Mouse (Mus musculus) intestine, postnatal 0 days (tissue): ENCODE results near the gene Gimap4. TPM values are rescaled to one million over a fixed set of nuclear protein-coding genes. Genes with fewer than 3 reads are reported as not detected.

Source experiments
- ATAC-seq: fragments of 200-750 bp; cut with Nextera tagmentation; 2 replicates; pipeline ENCODE4 v1.8.0; 2017; ENCODE audit warnings: mild to moderate bottlenecking, moderate TSS enrichment, moderate library complexity
- H3K27ac ChIP-seq: fragments of 300-500 bp; sonication (generic); 2 replicates; pipeline ENCODE4 v1.5.1; 2014; ENCODE audit warnings: mild to moderate bottlenecking, low read depth, low read length, moderate library complexity
- H3K27me3 ChIP-seq: fragments of 300-500 bp; sonication (generic); replicated peaks from 2 replicates; pipeline ENCODE4 v1.6.1; 2014; ENCODE audit warnings: low read length, mixed read lengths; ENCODE audit not compliant: control insufficient read depth, insufficient read depth
- H3K36me3 ChIP-seq: fragments of 300-500 bp; sonication (generic); 2 replicates; pipeline ENCODE4 v1.6.1; 2014; ENCODE audit warnings: mild to moderate bottlenecking, moderate library complexity; ENCODE audit not compliant: control insufficient read depth, insufficient read depth
- H3K4me1 ChIP-seq: fragments of 300-500 bp; sonication (generic); replicated peaks from 2 replicates; pipeline ENCODE4 v1.6.1; 2014; ENCODE audit warnings: antibody characterized with exemption, low read length, mixed read lengths; ENCODE audit not compliant: control insufficient read depth, insufficient read depth
- H3K4me2 ChIP-seq: fragments of 300-500 bp; sonication (generic); replicated peaks from 2 replicates; pipeline ENCODE4 v1.6.1; 2014; ENCODE audit warnings: low read depth, mild to moderate bottlenecking, moderate library complexity
- H3K4me3 ChIP-seq: fragments of 300-500 bp; sonication (generic); 2 replicates; pipeline ENCODE4 v1.5.1; 2014; ENCODE audit warnings: low read depth, low read length
- H3K9ac ChIP-seq: fragments of 300-500 bp; sonication (generic); 2 replicates; pipeline ENCODE4 v1.6.1; 2014; ENCODE audit warnings: mild to moderate bottlenecking, low read depth, low read length
- H3K9me3 ChIP-seq: fragments of 300-500 bp; sonication (generic); 2 replicates; pipeline ENCODE4 v1.6.1; 2016; ENCODE audit warnings: mixed run types; ENCODE audit not compliant: control insufficient read depth
- CTCF ChIP-seq: sonication (generic); IDR thresholded peaks from 2 replicates; pipeline ENCODE4 v1.5.1; 2016; ENCODE audit warnings: low read depth, mild to moderate bottlenecking, control low read depth, antibody characterized with exemption, moderate library complexity
- WGBS: fragments of 180-500 bp; shearing (Covaris S2); extraction: QIAGEN DNeasy Blood & Tissue Kit; methylation state at CpG from one replicate; pipeline ENCODE4 v1.1.7; 2014; 5-methylcytosine and 5-hydroxymethylcytosine counted together
- polyA plus RNA-seq: library from polyadenylated mRNA; unstranded; fragments of >200 nt; fragmentation: Nextera tagmentation; extraction: Ambion mirVana; gene quantifications from 2 replicates; pipeline ENCODE4 v1.2.1, GENCODE M21; 2015

Gimap4 gene
- 9.6 and 11.3 TPM in 2 replicates for polyA plus RNA-seq

GRCm38 (mm10) chr6:48684319-48684718 is at the start of gene Gimap4:
Gene Gimap4, plus strand, starts transcription at chr6:48684549.
- Histone ChIP-seq H3K9ac (no peak within 1 kb of the TSS), H3K4me3 (no peak within 1 kb of the TSS), H3K36me3 (no peaks in the 10 kb centered on the region), H3K4me2 (0 out of 2 replicates have a peak within 1 kb of the TSS, but pooled peaks have one; percentile 17), H3K4me1 (no peaks in the 10 kb centered on the region), H3K27me3 (no peaks in the 10 kb centered on the region), H3K27ac (no peak within 1 kb of the TSS; the same call in 1 of the 2 replicates), H3K9me3 (no peaks in the 10 kb centered on the region)
- no peak for TF ChIP-seq CTCF
- ATAC-seq = no peak
- WGBS = 63% methylated on average over 5 of the region's 5 CpGs

GRCm38 (mm10) chr6:48635105-48635504 is 49.2 kb upstream of the Gimap4 start:
- no peak overlapping the region for H3K4me3 ChIP-seq
- no peak overlapping the region for H3K4me2 ChIP-seq
- H3K27ac ChIP-seq = no peak overlapping the region
- no peaks in the 10 kb centered on the region for H3K4me1 ChIP-seq
- H3K9me3 ChIP-seq = no peaks in the 10 kb centered on the region
- H3K36me3 ChIP-seq = no peaks in the 10 kb centered on the region
- no peak overlapping the region for H3K9ac ChIP-seq
- 89% methylated on average over 2 of the region's 2 CpGs for WGBS
- no peaks in the 10 kb centered on the region for H3K27me3 ChIP-seq
- TF ChIP-seq CTCF = no peak
- ATAC-seq = no peak

- ATAC-seq = no peak
- Histone ChIP-seq H3K27ac (no peak overlapping the region), H3K36me3 (no peaks in the 10 kb centered on the region), H3K9me3 (no peaks in the 10 kb centered on the region), H3K27me3 (no peaks in the 10 kb centered on the region), H3K4me2 (no peak overlapping the region), H3K4me1 (no peaks in the 10 kb centered on the region), H3K9ac (no peak overlapping the region), H3K4me3 (no peak overlapping the region)
- TF ChIP-seq CTCF = no peak
- 79% methylated on average over 6 of the region's 6 CpGs for WGBS
These were observed 47.8 kb upstream of the Gimap4 start for GRCm38 (mm10) chr6:48636515-48636914.

GRCm38 (mm10) chr6:48637811-48638500 is 46.4 kb upstream of the Gimap4 start:
- no peak overlapping the region for H3K9ac ChIP-seq
- no peak for ATAC-seq
- H3K4me1 ChIP-seq = no peaks in the 10 kb centered on the region
- H3K9me3 ChIP-seq = no peaks in the 10 kb centered on the region
- H3K27ac ChIP-seq = no peak overlapping the region
- no peaks in the 10 kb centered on the region for H3K36me3 ChIP-seq
- H3K4me2 ChIP-seq = no peak overlapping the region
- no peak for TF ChIP-seq CTCF
- no peaks in the 10 kb centered on the region for H3K27me3 ChIP-seq
- 64% methylated on average over 6 of the region's 6 CpGs for WGBS
- H3K4me3 ChIP-seq = no peak overlapping the region

- ATAC-seq = no peak
- Histone ChIP-seq H3K4me3 (no peak overlapping the region), H3K4me1 (no peaks in the 10 kb centered on the region), H3K27me3 (no peaks in the 10 kb centered on the region), H3K9me3 (no peaks in the 10 kb centered on the region), H3K36me3 (no peaks in the 10 kb centered on the region), H3K27ac (no peak overlapping the region), H3K9ac (no peak overlapping the region), H3K4me2 (no peak overlapping the region)
- TF ChIP-seq CTCF = no peak
- 54% methylated on average over 2 of the region's 2 CpGs for WGBS
These were observed 45.8 kb upstream of the Gimap4 start for GRCm38 (mm10) chr6:48638553-48638952.

- Histone ChIP-seq H3K4me2 (no peak overlapping the region), H3K4me3 (no peak overlapping the region), H3K27ac (no peak overlapping the region), H3K27me3 (no peaks in the 10 kb centered on the region), H3K9me3 (no peaks in the 10 kb centered on the region), H3K36me3 (no peaks in the 10 kb centered on the region), H3K4me1 (no peaks in the 10 kb centered on the region), H3K9ac (no peak overlapping the region)
- TF ChIP-seq CTCF = no peak
- WGBS = 74% methylated on average over 6 of the region's 6 CpGs
- no peak for ATAC-seq
These were observed 43.0 kb upstream of the Gimap4 start for GRCm38 (mm10) chr6:48641391-48641790.
